Mouse (Mus musculus) limb, embryonic 11.5 days (tissue): ENCODE results near the gene Cadm1. TPM values are rescaled to one million over a fixed set of nuclear protein-coding genes. Genes with fewer than 3 reads are reported as not detected.
A peak's percentile ranks its signal among the peaks of the same experiment; 100 is the strongest.

Experiments
- ATAC-seq: fragments of 200-750 bp; cut with Nextera tagmentation; 2 replicates; pipeline ENCODE4 v1.8.0; 2017; ENCODE audit warnings: low read depth; ENCODE audit not compliant: insufficient number of reproducible peaks, low FRiP score, low TSS enrichment
- DNase-seq: peaks from one replicate; pipeline ENCODE4 v3.0.0-alpha.2; 2015; ENCODE audit warnings: low spot score
- H3K27ac ChIP-seq: fragments of 300-500 bp; sonication (generic); replicated peaks from 2 replicates; pipeline ENCODE4 v1.5.1; 2014; ENCODE audit warnings: low read depth, mild to moderate bottlenecking, low read length
- H3K27me3 ChIP-seq: fragments of 300-500 bp; sonication (generic); 2 replicates; pipeline ENCODE4 v1.6.1; 2014; ENCODE audit warnings: mild to moderate bottlenecking, low read length, mixed read lengths; ENCODE audit not compliant: control insufficient read depth, insufficient read depth
- H3K36me3 ChIP-seq: fragments of 300-500 bp; sonication (generic); 2 replicates; pipeline ENCODE4 v1.6.1; 2014; ENCODE audit warnings: mild to moderate bottlenecking, low read length, moderate library complexity, mixed read lengths; ENCODE audit not compliant: control insufficient read depth, insufficient read depth
- H3K4me1 ChIP-seq: fragments of 300-500 bp; sonication (generic); 2 replicates; pipeline ENCODE4 v1.6.1; 2014; ENCODE audit warnings: low read length, mixed read lengths; ENCODE audit not compliant: control insufficient read depth, insufficient read depth
- H3K4me2 ChIP-seq: fragments of 300-500 bp; sonication (generic); 2 replicates; pipeline ENCODE4 v1.6.1; 2014; ENCODE audit warnings: low read depth, mild to moderate bottlenecking, moderate library complexity; ENCODE audit not compliant: severe bottlenecking
- H3K4me3 ChIP-seq: fragments of 300-500 bp; sonication (generic); 2 replicates; pipeline ENCODE4 v1.5.1; 2014; ENCODE audit warnings: low read depth, low read length
- H3K9ac ChIP-seq: fragments of 300-500 bp; sonication (generic); 2 replicates; pipeline ENCODE4 v1.6.1; 2014; ENCODE audit warnings: mild to moderate bottlenecking, low read length
- H3K9me3 ChIP-seq: fragments of 300-500 bp; sonication (generic); 2 replicates; pipeline ENCODE4 v1.6.1; 2016; ENCODE audit warnings: low read length; ENCODE audit not compliant: control insufficient read depth
- WGBS: fragments of 180-500 bp; shearing (Covaris S2); extraction: QIAGEN DNeasy Blood & Tissue Kit; methylation state at CpG from one replicate; pipeline ENCODE4 v1.1.7; 2014; 5-methylcytosine and 5-hydroxymethylcytosine counted together
- polyA plus RNA-seq: library from polyadenylated mRNA; unstranded; fragments of >200 nt; fragmentation: Nextera tagmentation; extraction: Ambion mirVana; gene quantifications from 2 replicates; pipeline ENCODE4 v1.2.1, GENCODE M21; 2014

Gene Cadm1
- polyA plus RNA-seq, 1 experiment from 2014 or later: 57.3 TPM

GRCm38 (mm10) chr9:47561596-47561995 is 31.6 kb downstream of the Cadm1 start:
- ATAC-seq (no peak), DNase-seq (no peak)
- WGBS: 87% methylated on average over 4 of the region's 4 CpGs

GRCm38 (mm10) chr9:47565088-47565487 is 35.1 kb downstream of the Cadm1 start:
- Histone ChIP-seq H3K9ac (no peak overlapping the region), H3K36me3 (no peaks in the 10 kb centered on the region), H3K4me2 (no peak overlapping the region), H3K27me3 (no peaks in the 10 kb centered on the region), H3K4me1 (peaks cover under 1% of the 10 kb centered on the region; the same call in 1 of the 2 replicates), H3K27ac (no peak overlapping the region), H3K9me3 (no peaks in the 10 kb centered on the region), H3K4me3 (no peak overlapping the region)
- WGBS: 65% methylated on average over 5 of the region's 5 CpGs
- no peak for ATAC-seq
- no peak for DNase-seq

More at GRCm38 (mm10) chr9:47561596-47561995, 31.6 kb downstream of the Cadm1 start:
- Histone ChIP-seq H3K27ac (no peak overlapping the region), H3K36me3 (no peaks in the 10 kb centered on the region), H3K4me2 (no peak overlapping the region), H3K4me1 (no peaks in the 10 kb centered on the region), H3K9me3 (no peaks in the 10 kb centered on the region), H3K27me3 (no peaks in the 10 kb centered on the region), H3K9ac (no peak overlapping the region), H3K4me3 (no peak overlapping the region)

DNA sequence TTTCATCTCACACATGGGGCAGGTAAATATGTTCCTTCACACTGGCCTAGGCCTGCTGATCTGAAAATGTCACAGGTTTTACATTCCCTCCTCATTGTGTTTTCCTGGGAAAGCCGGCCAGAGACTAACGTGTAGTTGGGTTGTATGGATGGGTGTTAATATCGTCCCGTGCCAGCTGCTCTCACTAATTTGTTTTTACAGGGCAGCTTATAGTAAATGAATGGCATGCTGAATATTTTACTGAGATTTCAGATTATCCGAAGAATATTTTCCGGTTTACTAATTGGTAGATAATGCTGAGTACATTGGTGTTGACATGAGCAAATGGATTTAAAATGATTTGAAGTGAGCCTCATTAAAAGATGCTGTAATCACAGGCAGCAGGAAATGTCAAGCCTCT is 37.9 kb downstream of the Cadm1 start:
- no peak for DNase-seq
- Histone ChIP-seq H3K4me3 (no peak overlapping the region), H3K27me3 (no peaks in the 10 kb centered on the region), H3K36me3 (no peaks in the 10 kb centered on the region), H3K9ac (no peak overlapping the region), H3K27ac (no peak overlapping the region), H3K4me2 (no peak overlapping the region), H3K9me3 (no peaks in the 10 kb centered on the region), H3K4me1 (peaks cover 2% of the 10 kb centered on the region; the same call in 1 of the 2 replicates)
- no peak for ATAC-seq
- WGBS: 71% methylated on average over 6 of the region's 6 CpGs

- no peaks in the 10 kb centered on the region for H3K9me3 ChIP-seq
- WGBS: 62% methylated on average over 4 of the region's 4 CpGs
- H3K4me2 ChIP-seq: no peak overlapping the region
- no peak overlapping the region for H3K27ac ChIP-seq
- peaks cover 10% of the 10 kb centered on the region for H3K4me1 ChIP-seq
- H3K9ac ChIP-seq: no peak overlapping the region
- no peaks in the 10 kb centered on the region for H3K36me3 ChIP-seq
- H3K4me3 ChIP-seq: no peak overlapping the region
- DNase-seq: no peak
- no peaks in the 10 kb centered on the region for H3K27me3 ChIP-seq
- no peak for ATAC-seq
These were observed 40.2 kb downstream of the Cadm1 start for GRCm38 (mm10) chr9:47570184-47570583.

- Histone ChIP-seq H3K4me2 (no peak overlapping the region), H3K36me3 (no peaks in the 10 kb centered on the region), H3K9me3 (no peaks in the 10 kb centered on the region), H3K27me3 (no peaks in the 10 kb centered on the region), H3K4me3 (no peak overlapping the region), H3K9ac (no peak overlapping the region), H3K27ac (no peak overlapping the region), H3K4me1 (peaks cover 12% of the 10 kb centered on the region)
- 84% methylated on average over 7 of the region's 7 CpGs for WGBS
- no peak for ATAC-seq
- no peak for DNase-seq
These were observed 41.5 kb downstream of the Cadm1 start for GRCm38 (mm10) chr9:47571461-47571860.

DNA sequence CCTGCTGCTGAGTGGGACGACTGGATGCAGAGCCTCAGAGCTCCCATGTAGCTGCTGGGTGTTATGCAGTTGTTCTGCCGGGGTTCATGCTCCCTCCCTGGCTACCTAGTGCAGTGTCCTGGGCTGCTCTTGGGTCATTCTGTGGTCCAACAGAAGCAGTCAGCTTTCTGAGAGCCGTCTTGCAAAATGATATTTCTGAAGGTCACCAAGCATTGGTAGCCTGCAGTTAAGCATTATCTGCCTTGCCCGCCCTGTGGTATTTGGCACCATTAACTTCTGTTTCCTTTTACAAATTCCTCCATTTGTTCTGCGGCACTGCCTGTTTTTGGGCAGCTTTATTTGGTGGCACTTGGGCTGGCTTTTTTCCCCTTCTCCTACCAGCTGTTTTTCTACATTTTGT is 42.2 kb downstream of the Cadm1 start:
- H3K4me3 ChIP-seq: no peak overlapping the region
- peaks cover 12% of the 10 kb centered on the region for H3K4me1 ChIP-seq
- ATAC-seq (no peak), DNase-seq (no peak)
- no peak overlapping the region for H3K4me2 ChIP-seq
- no peaks in the 10 kb centered on the region for H3K9me3 ChIP-seq
- no peaks in the 10 kb centered on the region for H3K27me3 ChIP-seq
- H3K27ac ChIP-seq: no peak overlapping the region
- H3K36me3 ChIP-seq: no peaks in the 10 kb centered on the region
- H3K9ac ChIP-seq: no peak overlapping the region
- 77% methylated on average over 5 of the region's 5 CpGs for WGBS

- no peaks in the 10 kb centered on the region for H3K27me3 ChIP-seq
- H3K9ac ChIP-seq: no peak overlapping the region
- H3K4me3 ChIP-seq: no peak overlapping the region
- no peaks in the 10 kb centered on the region for H3K9me3 ChIP-seq
- WGBS: 87% methylated on average over 7 of the region's 7 CpGs
- DNase-seq: no peak
- no peak overlapping the region for H3K4me2 ChIP-seq
- H3K36me3 ChIP-seq: no peaks in the 10 kb centered on the region
- H3K4me1 ChIP-seq: peaks cover 12% of the 10 kb centered on the region
- no peak overlapping the region for H3K27ac ChIP-seq
- ATAC-seq: no peak
These were observed 43.5 kb downstream of the Cadm1 start for GRCm38 (mm10) chr9:47573456-47573855.

DNA sequence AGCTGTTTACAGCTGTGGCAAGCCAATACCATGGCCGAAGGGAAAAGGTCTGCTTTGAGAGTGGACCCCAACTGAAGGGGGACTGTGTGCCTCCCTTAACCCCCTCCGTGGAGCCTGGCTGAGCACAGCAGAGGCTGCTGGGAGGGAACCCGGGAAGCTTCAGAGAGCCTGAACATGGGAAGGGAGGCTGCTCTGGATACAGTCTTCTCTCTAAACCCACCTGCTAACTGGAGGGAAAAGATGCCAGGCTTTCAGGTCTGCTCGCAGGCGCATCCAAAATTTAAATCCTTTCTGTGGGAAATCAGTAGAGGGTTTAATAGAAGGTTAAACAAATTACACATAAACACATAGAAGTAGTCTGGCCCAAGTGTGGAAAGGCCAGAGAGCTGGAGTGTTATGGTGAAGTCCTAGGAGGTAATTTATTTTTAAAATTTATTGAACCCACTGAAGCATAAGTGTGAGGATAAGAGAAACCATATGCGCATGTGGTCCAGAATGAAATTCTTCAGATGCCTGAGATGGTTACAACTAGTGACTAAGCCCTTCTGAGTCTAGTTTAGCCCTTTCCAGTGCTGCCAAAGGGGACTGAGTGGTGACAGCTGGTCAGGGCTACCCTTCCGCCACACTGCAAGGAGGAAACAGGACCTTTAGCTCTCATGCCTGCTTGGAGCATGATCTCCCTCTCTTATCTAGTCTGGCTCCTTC is 44.9 kb downstream of the Cadm1 start:
- no peaks in the 10 kb centered on the region for H3K27me3 ChIP-seq
- H3K4me2 ChIP-seq: no peak overlapping the region
- H3K27ac ChIP-seq: peak overlapping the region; percentile 23; the same call in 1 of the 2 replicates
- peaks cover 12% of the 10 kb centered on the region for H3K4me1 ChIP-seq
- 46% methylated on average over 7 of the region's 7 CpGs for WGBS
- no peak for ATAC-seq
- no peak overlapping the region for H3K9ac ChIP-seq
- H3K9me3 ChIP-seq: no peaks in the 10 kb centered on the region
- no peak overlapping the region for H3K4me3 ChIP-seq
- peak; percentile 38 for DNase-seq
- H3K36me3 ChIP-seq: no peaks in the 10 kb centered on the region

DNA sequence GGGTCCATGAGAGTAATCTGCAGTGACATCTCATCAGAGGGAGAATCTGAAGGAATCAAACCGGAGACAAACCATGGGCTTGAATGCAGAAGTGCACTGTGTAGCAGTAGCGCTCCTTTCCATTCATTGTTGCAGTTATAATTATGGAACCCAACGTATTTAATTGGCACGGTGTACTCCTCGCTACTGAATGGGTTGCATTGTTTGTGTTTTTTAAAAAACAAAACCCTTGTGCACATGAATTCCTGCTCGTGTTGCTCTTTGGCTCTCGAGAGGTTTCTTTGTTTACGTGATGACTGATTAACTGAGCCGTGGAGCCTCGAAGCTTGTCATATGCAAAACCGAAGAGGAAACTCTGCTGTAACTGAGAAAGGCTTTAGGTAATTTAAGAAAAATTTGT is 45.8 kb downstream of the Cadm1 start:
- Histone ChIP-seq H3K4me2 (no peak overlapping the region), H3K36me3 (no peaks in the 10 kb centered on the region), H3K4me1 (peaks cover 10% of the 10 kb centered on the region), H3K27me3 (no peaks in the 10 kb centered on the region), H3K4me3 (no peak overlapping the region), H3K9me3 (no peaks in the 10 kb centered on the region), H3K27ac (no peak overlapping the region), H3K9ac (no peak overlapping the region)
- no peak for ATAC-seq
- DNase-seq: no peak
- 81% methylated on average over 11 of the region's 11 CpGs for WGBS
